8 mouse cellular contexts compared by ENCODE assay signal in the genomic region with DNA sequence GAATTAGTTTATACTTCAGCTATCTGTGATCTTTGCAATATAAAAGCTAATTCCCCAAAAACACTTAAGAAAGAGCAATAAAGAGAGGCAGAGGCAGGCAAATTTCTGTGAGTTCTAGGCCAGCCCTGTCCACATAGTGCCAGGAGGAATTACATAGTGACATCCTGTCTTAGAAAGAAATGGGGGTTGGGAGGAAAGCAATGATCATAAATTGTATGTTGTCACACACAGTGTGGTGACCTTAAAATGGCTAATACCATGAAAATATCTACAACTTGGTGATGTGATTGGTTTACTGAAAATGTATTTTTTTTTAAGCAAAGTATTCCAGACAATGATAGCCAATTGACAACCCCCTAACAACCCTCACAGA. TPM values are rescaled to one million over a fixed set of nuclear protein-coding genes. Genes with fewer than 3 reads are reported as not detected.
DNase-seq lines count a peak whose midpoint lies in the region; ATAC-seq and TF ChIP-seq lines count a peak whose summit lies in the region.
"Had no signal": no experiment of that assay in that cellular context is flagged by ENCODE, and none has a peak within 500 bp of the region (broad histone marks: within the 10 kb centered on the region; RNA-seq: fewer than 3 reads in every experiment).

No protein-coding gene starts in this region.

- DNase-seq in kidney, adult 11 months: no peak
- DNase-seq in embryonic facial prominence, embryonic 11.5 days (ENCODE audit: low spot score): no peak
- no peak for DNase-seq in liver, postnatal 0 days
- no peak for DNase-seq in cerebellum, adult 9-10 months
- DNase-seq in left cerebral cortex, adult 18-20 months (ENCODE audit: low spot score in 2 of 2): no peak
- DNase-seq: layer of hippocampus, postnatal 36 days had no signal

- H3K4me1 ChIP-seq in kidney, embryonic 16.5 days (ENCODE audit: insufficient read depth, low read length): peaks cover 54% of the 10 kb centered on the region
- H3K4me1 ChIP-seq in embryonic facial prominence, embryonic 11.5 days (ENCODE audit: control insufficient read depth, insufficient read depth, low read length): peaks cover 15% of the 10 kb centered on the region
- H3K4me1 ChIP-seq in embryonic fibroblast, embryonic 13.5 days (ENCODE audit: control insufficient read depth, insufficient read depth, low read length): peaks cover 2% of the 10 kb centered on the region; the same call in 1 of the 2 replicates
- peaks cover 36% of the 10 kb centered on the region for H3K4me1 ChIP-seq in liver, postnatal 0 days (ENCODE audit: insufficient read depth)

- H3K4me2 ChIP-seq in kidney, embryonic 16.5 days (replicated peaks; ENCODE audit: low read depth, low read length): peak overlapping the region; percentile 53
- no peak overlapping the region for H3K4me2 ChIP-seq in embryonic facial prominence, embryonic 11.5 days (ENCODE audit: low read depth, low read length)
- peak overlapping the region; percentile 23; the same call in 1 of the 2 replicates for H3K4me2 ChIP-seq in liver, postnatal 0 days (ENCODE audit: low read depth, low read length)

- H3K27me3 ChIP-seq in kidney, embryonic 16.5 days (ENCODE audit: insufficient read depth, low read length): no peaks in the 10 kb centered on the region
- no peaks in the 10 kb centered on the region for H3K27me3 ChIP-seq in embryonic facial prominence, embryonic 11.5 days (ENCODE audit: control insufficient read depth, insufficient read depth, low read length)
- no peaks in the 10 kb centered on the region for H3K27me3 ChIP-seq in liver, postnatal 0 days (ENCODE audit: insufficient read depth, low read length)

- no peaks in the 10 kb centered on the region for H3K36me3 ChIP-seq in kidney, embryonic 16.5 days (ENCODE audit: insufficient read depth, low read length)
- H3K36me3 ChIP-seq in embryonic facial prominence, embryonic 11.5 days (replicated peaks; ENCODE audit: control insufficient read depth, insufficient read depth, low read depth, low read length): no peaks in the 10 kb centered on the region
- H3K36me3 ChIP-seq in liver, postnatal 0 days (replicated peaks; ENCODE audit: insufficient read depth, low read length): no peaks in the 10 kb centered on the region

- no peak for ATAC-seq in kidney, embryonic 16.5 days (ENCODE audit: low FRiP score, low TSS enrichment)
- no peak for ATAC-seq in embryonic facial prominence, embryonic 11.5 days (replicated peaks; ENCODE audit: insufficient number of reproducible peaks, low FRiP score, low TSS enrichment, low read depth)
- no peak for ATAC-seq in liver, postnatal 0 days

- no peak for TF ChIP-seq EP300 in liver, postnatal 0 days (IDR thresholded peaks at IDR 0.05; ENCODE audit: low read depth)

- H3K9ac ChIP-seq in kidney, embryonic 16.5 days (replicated peaks; ENCODE audit: low read length): no peak overlapping the region; the same call in 1 of the 2 replicates
- no peak overlapping the region for H3K9ac ChIP-seq in embryonic facial prominence, embryonic 11.5 days (replicated peaks; ENCODE audit: low read length)
- no peak overlapping the region for H3K9ac ChIP-seq in liver, postnatal 0 days (replicated peaks)

- no peaks in the 10 kb centered on the region for H3K9me3 ChIP-seq in kidney, embryonic 16.5 days (ENCODE audit: low read length)
- H3K9me3 ChIP-seq in embryonic facial prominence, embryonic 11.5 days (replicated peaks; ENCODE audit: control insufficient read depth, low read length): no peaks in the 10 kb centered on the region
- no peaks in the 10 kb centered on the region for H3K9me3 ChIP-seq in liver, postnatal 0 days (ENCODE audit: low read length)

- H3K4me3 ChIP-seq in kidney, embryonic 16.5 days (ENCODE audit: low read length): no peak overlapping the region
- H3K4me3 ChIP-seq in embryonic facial prominence, embryonic 11.5 days (ENCODE audit: low read depth, low read length): no peak overlapping the region
- H3K4me3 ChIP-seq in embryonic fibroblast, embryonic 13.5 days (ENCODE audit: insufficient read depth, low read length): no peak overlapping the region
- no peak overlapping the region for H3K4me3 ChIP-seq in liver, postnatal 0 days (ENCODE audit: low read depth, low read length)

- H3K27ac ChIP-seq in kidney, embryonic 16.5 days (ENCODE audit: low read length): peak overlapping the region; percentile 93
- H3K27ac ChIP-seq in embryonic facial prominence, embryonic 11.5 days (replicated peaks; ENCODE audit: low read depth, low read length): peak overlapping the region; percentile 77
- H3K27ac ChIP-seq in embryonic fibroblast, embryonic 13.5 days (ENCODE audit: insufficient read depth, low read length): peak overlapping the region; percentile 83
- H3K27ac ChIP-seq in liver, postnatal 0 days (ENCODE audit: low read depth): peak overlapping the region; percentile 58

- no peak for TF ChIP-seq POLR2A in embryonic fibroblast, embryonic 13.5 days (IDR thresholded peaks at IDR 0.05; ENCODE audit: low read depth, low read length)

- no peak for TF ChIP-seq CTCF in embryonic fibroblast, embryonic 13.5 days (IDR thresholded peaks at IDR 0.05; ENCODE audit: borderline replicate concordance, insufficient read depth, low read length)
- TF ChIP-seq CTCF in liver, postnatal 0 days (IDR thresholded peaks at IDR 0.05; ENCODE audit: low read depth): no peak

RNA-seq across cellular contexts. Expression of a gene that starts 41.6 kb away (rescaled TPM):
- polyA plus RNA-seq in kidney, embryonic 16.5 days (2015; fragmentation: Nextera tagmentation; extraction: Ambion mirVana): 22.0 and 28.4 TPM in 2 replicates
- 23.8 and 25.1 TPM in 2 replicates for polyA plus RNA-seq in embryonic facial prominence, embryonic 11.5 days (2014; fragmentation: Nextera tagmentation; extraction: Ambion mirVana)
- 9.6 and 9.7 TPM in 2 replicates for polyA plus RNA-seq in embryonic fibroblast, embryonic 13.5 days (2011; ENCODE audit: insufficient read length, low read depth, missing spikeins)
- polyA plus RNA-seq in liver, postnatal 0 days (2015; fragmentation: Nextera tagmentation; extraction: Ambion mirVana): 9.5 and 10.4 TPM in 2 replicates
- total RNA-seq in left cerebral cortex, adult 18-20 months (2021): 10 to 100 TPM; 21.6 to 22.8 TPM

RNA-seq across cellular contexts. Expression of a gene that starts 46.3 kb away (rescaled TPM):
- polyA plus RNA-seq in kidney, embryonic 16.5 days (2015; fragmentation: Nextera tagmentation; extraction: Ambion mirVana): 195 and 234 TPM in 2 replicates
- 405 and 423 TPM in 2 replicates for polyA plus RNA-seq in embryonic facial prominence, embryonic 11.5 days (2014; fragmentation: Nextera tagmentation; extraction: Ambion mirVana)
- 176 and 186 TPM in 2 replicates for polyA plus RNA-seq in embryonic fibroblast, embryonic 13.5 days (2011; ENCODE audit: insufficient read length, low read depth, missing spikeins)
- polyA plus RNA-seq in liver, postnatal 0 days (2015; fragmentation: Nextera tagmentation; extraction: Ambion mirVana): 206 and 208 TPM in 2 replicates
- 100 to 1,000 TPM; 188 to 189 TPM for total RNA-seq in left cerebral cortex, adult 18-20 months (2021)

RNA-seq across cellular contexts. Expression of a gene that starts 53.3 kb away (rescaled TPM):
- polyA plus RNA-seq in kidney, embryonic 16.5 days (2015; fragmentation: Nextera tagmentation; extraction: Ambion mirVana): 0.80 TPM in 1 of 2 replicates, not detected in the other
- not detected in 2 replicates for polyA plus RNA-seq in embryonic facial prominence, embryonic 11.5 days (2014; fragmentation: Nextera tagmentation; extraction: Ambion mirVana)
- not detected in 2 replicates for polyA plus RNA-seq in embryonic fibroblast, embryonic 13.5 days (2011; ENCODE audit: insufficient read length, low read depth, missing spikeins)
- not detected in 2 replicates for polyA plus RNA-seq in liver, postnatal 0 days (2015; fragmentation: Nextera tagmentation; extraction: Ambion mirVana)
- total RNA-seq in left cerebral cortex, adult 18-20 months (2021): under 1 TPM in 1 of 2 experiments, not detected in 1; 0.58 TPM
